Mouse (Mus musculus): ENCODE measurements at regions not wholly inside any gene's neighbourhood (a gene's known extent, or its start where the extent isn't known, plus 50 kb on each side); places are given as distances from the start of the nearest gene placed in this dataset.

- no peak overlapping the region for H3K27ac ChIP-seq (ENCODE audit: insufficient read depth, low read depth, low read length)
- TF ChIP-seq POLR2A (IDR thresholded peaks at IDR 0.05; ENCODE audit: borderline replicate concordance, low read depth, low read length) (no peak), CTCF (IDR thresholded peaks at IDR 0.05; ENCODE audit: low read depth, low read length) (no peak)
- H3K4me3 ChIP-seq (ENCODE audit: insufficient read depth, low read length), result no peak overlapping the region
- H3K4me1 ChIP-seq (ENCODE audit: control insufficient read depth, insufficient read depth, low read length), result no peaks in the 10 kb centered on the region
These were observed 82.5 kb upstream of the Lmcd1 start for GRCm38 (mm10) chr6:112191032-112191431.

GRCm38 (mm10) chr6:112197445-112197844 is 76.1 kb upstream of the Lmcd1 start:
- TF ChIP-seq CTCF (IDR thresholded peaks at IDR 0.05; ENCODE audit: low read depth, low read length), result peak; percentile 66
- TF ChIP-seq POLR2A (IDR thresholded peaks at IDR 0.05; ENCODE audit: borderline replicate concordance, low read depth, low read length), result no peak
- no peak overlapping the region for H3K27ac ChIP-seq (ENCODE audit: insufficient read depth, low read depth, low read length)
- H3K4me3 ChIP-seq (ENCODE audit: insufficient read depth, low read length), result no peak overlapping the region
- H3K4me1 ChIP-seq (ENCODE audit: control insufficient read depth, insufficient read depth, low read length), result no peaks in the 10 kb centered on the region

GRCm38 (mm10) chr6:112199241-112199640 is 74.3 kb upstream of the Lmcd1 start:
- TF ChIP-seq CTCF (IDR thresholded peaks at IDR 0.05; ENCODE audit: low read depth, low read length), result no peak
- TF ChIP-seq POLR2A (IDR thresholded peaks at IDR 0.05; ENCODE audit: borderline replicate concordance, low read depth, low read length), result no peak
- H3K4me3 ChIP-seq (ENCODE audit: insufficient read depth, low read length), result no peak overlapping the region
- no peaks in the 10 kb centered on the region for H3K4me1 ChIP-seq (ENCODE audit: control insufficient read depth, insufficient read depth, low read length)
- no peak overlapping the region for H3K27ac ChIP-seq (ENCODE audit: insufficient read depth, low read depth, low read length)

- no peaks in the 10 kb centered on the region for H3K4me1 ChIP-seq (ENCODE audit: control insufficient read depth, insufficient read depth, low read length)
- TF ChIP-seq CTCF (IDR thresholded peaks at IDR 0.05; ENCODE audit: low read depth, low read length) (no peak), POLR2A (IDR thresholded peaks at IDR 0.05; ENCODE audit: borderline replicate concordance, low read depth, low read length) (no peak)
- H3K4me3 ChIP-seq (ENCODE audit: insufficient read depth, low read length), result no peak overlapping the region
- H3K27ac ChIP-seq (ENCODE audit: insufficient read depth, low read depth, low read length), result no peak overlapping the region
These were observed 71.4 kb upstream of the Lmcd1 start for GRCm38 (mm10) chr6:112202120-112202519.

DNA sequence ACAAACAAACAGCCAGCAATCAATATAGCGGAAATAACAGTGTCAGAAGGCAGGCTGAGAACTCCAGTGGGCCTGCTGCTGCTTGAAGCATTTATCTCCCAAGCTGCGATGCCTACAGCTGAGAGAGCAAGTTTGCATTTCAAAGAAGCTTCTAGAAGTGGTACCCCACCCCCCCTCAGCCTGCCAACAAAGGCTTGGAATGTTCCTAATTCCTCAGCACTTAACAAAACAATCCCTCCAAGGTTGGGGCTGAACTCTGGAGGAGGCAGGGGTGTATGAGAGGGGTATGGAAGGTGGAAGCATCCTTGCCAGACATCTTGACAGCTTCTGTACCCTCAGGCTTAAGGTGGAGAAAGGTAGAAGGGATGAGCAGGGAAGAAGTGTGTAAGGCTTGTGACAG is 70.2 kb upstream of the Lmcd1 start:
- TF ChIP-seq POLR2A (IDR thresholded peaks at IDR 0.05; ENCODE audit: borderline replicate concordance, low read depth, low read length) (no peak), CTCF (IDR thresholded peaks at IDR 0.05; ENCODE audit: low read depth, low read length) (no peak)
- Histone ChIP-seq H3K4me1 (ENCODE audit: control insufficient read depth, insufficient read depth, low read length) (no peaks in the 10 kb centered on the region), H3K27ac (ENCODE audit: insufficient read depth, low read depth, low read length) (no peak overlapping the region), H3K4me3 (ENCODE audit: insufficient read depth, low read length) (no peak overlapping the region)

- Histone ChIP-seq H3K4me1 (ENCODE audit: control insufficient read depth, insufficient read depth, low read length) (no peaks in the 10 kb centered on the region), H3K27ac (ENCODE audit: insufficient read depth, low read depth, low read length) (no peak overlapping the region), H3K4me3 (ENCODE audit: insufficient read depth, low read length) (no peak overlapping the region)
- TF ChIP-seq CTCF (IDR thresholded peaks at IDR 0.05; ENCODE audit: low read depth, low read length) (no peak), POLR2A (IDR thresholded peaks at IDR 0.05; ENCODE audit: borderline replicate concordance, low read depth, low read length) (no peak)
These were observed 68.6 kb upstream of the Lmcd1 start for GRCm38 (mm10) chr6:112204956-112205355.

DNA sequence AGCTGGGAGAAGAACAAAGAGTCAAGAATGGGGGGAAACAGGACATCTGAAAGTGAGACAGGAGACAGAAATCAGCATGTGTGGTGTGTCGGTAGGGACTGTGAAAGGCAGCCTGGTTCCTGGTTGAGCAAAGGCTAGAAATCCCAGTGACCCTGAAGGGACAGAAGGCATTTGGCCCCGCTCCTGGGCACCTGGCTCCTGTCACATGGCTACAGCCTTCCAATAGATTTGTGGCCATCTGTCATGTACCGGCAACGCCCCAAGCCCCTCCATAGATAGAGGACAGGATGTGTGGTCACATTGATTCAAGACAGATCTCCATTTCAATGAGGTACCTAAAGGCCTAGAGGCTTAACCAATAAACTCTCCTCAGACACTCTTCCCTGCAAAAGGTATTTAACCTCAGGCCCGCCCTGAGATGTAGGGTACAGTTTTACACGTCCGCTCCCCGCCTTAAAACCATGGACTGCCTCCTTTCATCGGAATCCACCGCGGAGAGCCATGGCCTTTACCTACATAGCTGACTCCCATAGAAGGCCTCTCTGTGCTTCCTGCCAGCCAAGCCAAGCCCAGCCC is 68.0 kb upstream of the Lmcd1 start:
- Histone ChIP-seq H3K4me3 (ENCODE audit: insufficient read depth, low read length) (no peak overlapping the region), H3K27ac (ENCODE audit: insufficient read depth, low read depth, low read length) (no peak overlapping the region), H3K4me1 (ENCODE audit: control insufficient read depth, insufficient read depth, low read length) (no peaks in the 10 kb centered on the region)
- TF ChIP-seq POLR2A (IDR thresholded peaks at IDR 0.05; ENCODE audit: borderline replicate concordance, low read depth, low read length) (no peak), CTCF (IDR thresholded peaks at IDR 0.05; ENCODE audit: low read depth, low read length) (no peak)

- no peaks in the 10 kb centered on the region for H3K4me1 ChIP-seq (ENCODE audit: control insufficient read depth, insufficient read depth, low read length)
- no peak overlapping the region for H3K4me3 ChIP-seq (ENCODE audit: insufficient read depth, low read length)
- H3K27ac ChIP-seq (ENCODE audit: insufficient read depth, low read depth, low read length), result no peak overlapping the region
- TF ChIP-seq CTCF (IDR thresholded peaks at IDR 0.05; ENCODE audit: low read depth, low read length) (no peak), POLR2A (IDR thresholded peaks at IDR 0.05; ENCODE audit: borderline replicate concordance, low read depth, low read length) (no peak)
These were observed 66.3 kb upstream of the Lmcd1 start for GRCm38 (mm10) chr6:112207229-112207628.

DNA sequence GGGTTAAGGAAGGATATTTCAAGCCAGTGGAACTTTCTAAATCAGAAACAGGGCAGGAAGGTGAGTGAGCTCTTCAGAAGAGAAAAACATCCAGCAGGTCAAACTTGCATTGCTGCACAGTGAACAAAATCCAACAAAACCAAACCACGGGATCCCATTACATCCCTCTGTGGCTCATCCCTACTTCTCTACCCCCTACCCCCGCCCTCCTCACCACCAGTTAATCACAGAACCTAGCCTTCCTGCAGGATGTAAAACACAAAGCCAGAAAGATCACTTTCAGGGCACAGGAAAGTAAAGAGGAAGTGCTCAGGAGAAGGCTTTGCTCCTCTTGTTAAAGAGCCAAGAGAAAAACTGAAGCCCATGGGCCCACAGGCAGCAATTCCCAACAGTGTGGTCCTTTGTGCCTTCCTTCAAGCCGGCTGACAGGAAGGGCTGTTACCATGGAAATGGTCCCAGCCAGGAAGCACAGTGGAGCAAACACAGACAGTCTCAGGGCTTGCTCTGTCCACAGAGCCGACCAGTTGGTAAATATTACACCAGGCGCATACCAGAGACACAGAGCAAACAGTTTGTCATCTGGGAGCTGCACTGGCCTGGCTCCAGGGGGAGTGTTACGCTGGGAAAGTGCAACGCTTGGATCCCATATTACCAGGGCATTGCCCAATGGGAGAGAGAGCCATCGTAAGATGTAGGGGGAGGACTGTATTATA is 63.2 kb upstream of the Lmcd1 start:
- no peak overlapping the region for H3K4me3 ChIP-seq (ENCODE audit: insufficient read depth, low read length)
- H3K27ac ChIP-seq (ENCODE audit: insufficient read depth, low read depth, low read length), result no peak overlapping the region
- TF ChIP-seq POLR2A (IDR thresholded peaks at IDR 0.05; ENCODE audit: borderline replicate concordance, low read depth, low read length), result no peak
- TF ChIP-seq CTCF (IDR thresholded peaks at IDR 0.05; ENCODE audit: low read depth, low read length), result no peak
- no peaks in the 10 kb centered on the region for H3K4me1 ChIP-seq (ENCODE audit: control insufficient read depth, insufficient read depth, low read length)

GRCm38 (mm10) chr6:112216868-112217267 is 56.7 kb upstream of the Lmcd1 start:
- Histone ChIP-seq H3K4me1 (ENCODE audit: control insufficient read depth, insufficient read depth, low read length) (no peaks in the 10 kb centered on the region), H3K4me3 (ENCODE audit: insufficient read depth, low read length) (no peak overlapping the region), H3K27ac (ENCODE audit: insufficient read depth, low read depth, low read length) (no peak overlapping the region)
- no peak for TF ChIP-seq POLR2A (IDR thresholded peaks at IDR 0.05; ENCODE audit: borderline replicate concordance, low read depth, low read length)
- TF ChIP-seq CTCF (IDR thresholded peaks at IDR 0.05; ENCODE audit: low read depth, low read length), result no peak
